ENCODE assay signal across 21 mouse cellular contexts in the genomic region with DNA sequence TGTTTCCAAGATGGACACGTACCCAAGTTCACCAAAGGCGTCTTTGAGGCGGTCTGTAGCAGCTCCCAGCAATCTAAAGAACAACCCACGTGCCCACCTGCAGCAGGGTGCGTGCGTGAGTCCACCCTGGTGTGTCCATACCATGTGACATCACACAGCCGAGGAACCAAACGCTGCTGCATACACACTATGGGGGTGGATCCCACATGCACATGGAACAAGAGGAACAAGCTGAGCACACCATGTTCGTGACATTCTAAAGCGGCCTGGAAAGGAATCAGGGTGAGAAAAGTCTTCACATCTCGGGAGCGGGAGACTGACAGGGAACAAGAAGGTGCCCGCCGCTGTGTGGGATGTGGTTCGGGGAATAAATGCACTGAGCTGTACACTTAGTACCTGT. TPM values are rescaled to one million over a fixed set of nuclear protein-coding genes. Genes with fewer than 3 reads are reported as not detected.
"Had no signal": no experiment of that assay in that cellular context is flagged by ENCODE, and none has a peak within 500 bp of the region (broad histone marks: within the 10 kb centered on the region; RNA-seq: fewer than 3 reads in every experiment).

No protein-coding gene starts in this region.

- DNase-seq: liver, postnatal 0 days; lung, adult 2 months; lung, postnatal 14 days; lung, postnatal 36 days; midbrain, embryonic 14.5 days; right cerebral cortex, postnatal 4 days; spleen, adult 18-20 months; thymus, adult 18-20 months; thymus, postnatal 14 days; thymus, postnatal 36 days had no signal

- H3K27ac ChIP-seq: liver, embryonic 15.5 days; lung, embryonic 15.5 days; macrophage; midbrain, embryonic 12.5 days; neural tube, embryonic 13.5 days; neural tube, embryonic 15.5 days had no signal

- H3K4me3 ChIP-seq: liver, embryonic 15.5 days; lung, embryonic 15.5 days; megakaryocyte, embryonic 14.5 days; midbrain, embryonic 12.5 days; myocyte; neural tube, embryonic 13.5 days; neural tube, embryonic 15.5 days had no signal

- ATAC-seq: liver, postnatal 0 days; lung, postnatal 0 days; midbrain, embryonic 16.5 days had no signal

RNA-seq across cellular contexts. Expression of a gene that starts 34.6 kb away (rescaled TPM):
- total RNA-seq: megakaryocyte progenitor cell, adult 5-6 weeks had no signal
